Mouse (Mus musculus) neural tube, embryonic 12.5 days (tissue): ENCODE data around the gene Rnf113a2. TPM values are rescaled to one million over a fixed set of nuclear protein-coding genes. Genes with fewer than 3 reads are reported as not detected.

Experiments
- ATAC-seq: fragments of 200-750 bp; cut with Nextera tagmentation; 2 replicates; pipeline ENCODE4 v1.8.0; 2017; ENCODE audit warnings: low read depth, mild to moderate bottlenecking, moderate TSS enrichment, moderate library complexity; ENCODE audit not compliant: low FRiP score
- H3K27ac ChIP-seq: fragments of 300-500 bp; sonication (generic); 2 replicates; pipeline ENCODE4 v1.5.1; 2016
- H3K27me3 ChIP-seq: fragments of 300-500 bp; sonication (generic); replicated peaks from 2 replicates; pipeline ENCODE4 v1.6.1; 2016; ENCODE audit warnings: mild to moderate bottlenecking
- H3K36me3 ChIP-seq: fragments of 300-500 bp; sonication (generic); 2 replicates; pipeline ENCODE4 v1.6.1; 2016; ENCODE audit warnings: mild to moderate bottlenecking
- H3K4me1 ChIP-seq: fragments of 300-500 bp; sonication (generic); 2 replicates; pipeline ENCODE4 v1.6.1; 2016
- H3K4me2 ChIP-seq: fragments of 300-500 bp; sonication (generic); replicated peaks from 2 replicates; pipeline ENCODE4 v1.6.1; 2016; ENCODE audit warnings: mild to moderate bottlenecking
- H3K4me3 ChIP-seq: fragments of 300-500 bp; sonication (generic); 2 replicates; pipeline ENCODE4 v1.5.1; 2016
- H3K9ac ChIP-seq: fragments of 300-500 bp; sonication (generic); 2 replicates; pipeline ENCODE4 v1.6.1; 2016; ENCODE audit warnings: mild to moderate bottlenecking
- H3K9me3 ChIP-seq: fragments of 300-500 bp; sonication (generic); 2 replicates; pipeline ENCODE4 v1.6.1; 2016; ENCODE audit warnings: mild to moderate bottlenecking
- WGBS: fragments of 180-500 bp; shearing (Covaris S2); methylation state at CpG from one replicate; pipeline ENCODE4 v1.1.7; 2016; 5-methylcytosine and 5-hydroxymethylcytosine counted together
- polyA plus RNA-seq: library from polyadenylated mRNA; unstranded; fragments of >200 nt; fragmentation: Nextera tagmentation; extraction: Ambion mirVana; gene quantifications from 2 replicates; pipeline ENCODE4 v1.2.1, GENCODE M21; 2016

Rnf113a2 gene
- polyA plus RNA-seq, 1 experiment from 2014 or later: 28.2 TPM

- Histone ChIP-seq H3K9ac (no peak overlapping the region), H3K36me3 (no peaks in the 10 kb centered on the region), H3K9me3 (no peaks in the 10 kb centered on the region), H3K4me3 (no peak overlapping the region), H3K4me1 (no peaks in the 10 kb centered on the region), H3K27me3 (no peaks in the 10 kb centered on the region), H3K4me2 (no peak overlapping the region), H3K27ac (no peak overlapping the region)
- no peak for ATAC-seq
Observed at GRCm38 (mm10) chr12:84397685-84398084, 19.3 kb upstream of the Rnf113a2 start.

DNA sequence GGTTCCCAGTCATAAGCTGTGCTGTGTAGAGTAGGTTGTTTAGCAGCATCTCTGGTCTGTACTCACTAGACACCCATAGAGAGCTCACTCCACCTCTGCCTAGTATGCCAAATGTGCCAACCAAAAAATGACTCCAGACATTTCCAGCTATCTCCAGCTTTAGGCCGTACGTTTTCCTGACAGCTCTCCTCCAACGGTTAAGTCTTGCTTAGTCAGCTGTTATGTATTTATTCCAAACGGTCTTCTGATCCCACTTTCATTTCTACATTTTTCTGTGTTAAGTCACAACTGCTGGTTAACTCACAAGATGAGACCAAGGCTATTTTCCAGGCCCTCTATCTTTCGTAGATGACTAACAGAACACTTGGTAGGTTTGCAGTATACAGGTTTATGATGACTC lies 18.4 kb upstream of the Rnf113a2 start:
- no peak overlapping the region for H3K4me3 ChIP-seq
- no peak overlapping the region for H3K9ac ChIP-seq
- H3K27ac ChIP-seq: no peak overlapping the region
- no peaks in the 10 kb centered on the region for H3K9me3 ChIP-seq
- no peaks in the 10 kb centered on the region for H3K36me3 ChIP-seq
- H3K4me1 ChIP-seq: no peaks in the 10 kb centered on the region
- 85% methylated on average over 5 of the region's 5 CpGs for WGBS
- H3K4me2 ChIP-seq: no peak overlapping the region
- H3K27me3 ChIP-seq: no peaks in the 10 kb centered on the region
- ATAC-seq: no peak

GRCm38 (mm10) chr12:84399135-84399534 lies 17.9 kb upstream of the Rnf113a2 start:
- Histone ChIP-seq H3K36me3 (no peaks in the 10 kb centered on the region), H3K27ac (no peak overlapping the region), H3K9me3 (no peaks in the 10 kb centered on the region), H3K4me1 (no peaks in the 10 kb centered on the region), H3K9ac (no peak overlapping the region), H3K27me3 (no peaks in the 10 kb centered on the region), H3K4me2 (no peak overlapping the region), H3K4me3 (no peak overlapping the region)
- 81% methylated on average over 9 of the region's 9 CpGs for WGBS
- no peak for ATAC-seq

DNA sequence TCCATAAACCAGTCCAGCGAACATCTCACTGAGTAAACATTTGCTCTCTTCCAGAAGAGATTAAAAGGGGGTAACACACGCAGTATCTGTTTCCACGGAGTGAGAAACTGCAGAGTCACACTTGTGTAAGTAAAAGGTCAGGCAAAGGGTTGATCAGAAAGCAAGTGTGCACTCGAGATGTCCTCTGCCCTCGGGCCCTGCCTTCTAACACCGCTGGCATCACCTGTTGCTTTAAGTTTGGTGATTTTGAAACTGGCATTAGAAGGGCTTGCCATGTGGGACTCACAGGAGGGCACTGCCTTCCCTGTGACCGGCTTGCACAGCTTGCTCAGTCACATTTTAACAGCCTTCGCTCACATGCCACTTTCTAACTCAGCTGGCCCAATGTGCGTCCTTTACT lies 17.3 kb upstream of the Rnf113a2 start:
- H3K36me3 ChIP-seq: no peaks in the 10 kb centered on the region
- no peaks in the 10 kb centered on the region for H3K9me3 ChIP-seq
- H3K27me3 ChIP-seq: no peaks in the 10 kb centered on the region
- H3K4me2 ChIP-seq: no peak overlapping the region
- WGBS: 82% methylated on average over 9 of the region's 9 CpGs
- H3K27ac ChIP-seq: no peak overlapping the region
- H3K9ac ChIP-seq: no peak overlapping the region
- no peak overlapping the region for H3K4me3 ChIP-seq
- ATAC-seq: no peak
- no peaks in the 10 kb centered on the region for H3K4me1 ChIP-seq

- no peak overlapping the region for H3K9ac ChIP-seq
Observed at GRCm38 (mm10) chr12:84400068-84400467, 16.9 kb upstream of the Rnf113a2 start.

GRCm38 (mm10) chr12:84400653-84401052 lies 16.3 kb upstream of the Rnf113a2 start:
- Histone ChIP-seq H3K4me3 (no peak overlapping the region), H3K27ac (no peak overlapping the region), H3K4me1 (no peaks in the 10 kb centered on the region), H3K36me3 (no peaks in the 10 kb centered on the region), H3K9me3 (no peaks in the 10 kb centered on the region), H3K27me3 (no peaks in the 10 kb centered on the region), H3K9ac (no peak overlapping the region), H3K4me2 (no peak overlapping the region)
- WGBS: 72% methylated on average over 3 of the region's 3 CpGs
- ATAC-seq: no peak

More at GRCm38 (mm10) chr12:84400068-84400467, 16.9 kb upstream of the Rnf113a2 start:
- Histone ChIP-seq H3K36me3 (no peaks in the 10 kb centered on the region), H3K4me3 (no peak overlapping the region), H3K27me3 (no peaks in the 10 kb centered on the region), H3K9me3 (no peaks in the 10 kb centered on the region), H3K4me2 (no peak overlapping the region), H3K4me1 (no peaks in the 10 kb centered on the region), H3K27ac (no peak overlapping the region)
- 85% methylated on average over 3 of the region's 3 CpGs for WGBS
- ATAC-seq: no peak

GRCm38 (mm10) chr12:84402923-84403322 lies 14.1 kb upstream of the Rnf113a2 start:
- Histone ChIP-seq H3K4me1 (peaks cover 3% of the 10 kb centered on the region), H3K27me3 (no peaks in the 10 kb centered on the region), H3K9ac (no peak overlapping the region), H3K4me2 (no peak overlapping the region), H3K27ac (no peak overlapping the region), H3K9me3 (no peaks in the 10 kb centered on the region), H3K4me3 (no peak overlapping the region), H3K36me3 (no peaks in the 10 kb centered on the region)
- 80% methylated on average over 9 of the region's 9 CpGs for WGBS
- no peak for ATAC-seq

DNA sequence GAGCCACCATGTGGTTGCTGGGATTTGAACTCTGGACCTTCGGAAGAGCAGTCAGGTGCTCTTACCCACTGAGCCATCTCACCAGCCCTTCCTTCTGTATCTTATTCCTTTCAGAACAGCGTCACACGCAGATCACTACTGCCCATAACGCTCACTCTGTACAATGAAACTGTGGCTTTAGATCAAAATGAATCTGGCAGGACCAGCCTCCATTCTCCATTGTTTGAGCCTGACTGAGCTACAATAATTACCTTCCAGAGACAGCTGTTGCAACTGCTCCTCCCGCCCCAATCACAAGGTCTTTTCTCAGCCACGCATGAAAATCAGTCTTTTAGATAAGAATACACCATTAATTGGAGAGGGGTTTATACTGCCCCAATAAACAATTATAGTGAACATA lies 12.5 kb upstream of the Rnf113a2 start:
- H3K27ac ChIP-seq: no peak overlapping the region
- H3K27me3 ChIP-seq: no peaks in the 10 kb centered on the region
- no peak overlapping the region for H3K4me2 ChIP-seq
- ATAC-seq: no peak
- no peaks in the 10 kb centered on the region for H3K36me3 ChIP-seq
- no peak overlapping the region for H3K9ac ChIP-seq
- no peaks in the 10 kb centered on the region for H3K9me3 ChIP-seq
- peaks cover 7% of the 10 kb centered on the region for H3K4me1 ChIP-seq
- 74% methylated on average over 6 of the region's 6 CpGs for WGBS
- no peak overlapping the region for H3K4me3 ChIP-seq

GRCm38 (mm10) chr12:84407259-84407658 lies 9.7 kb upstream of the Rnf113a2 start:
- Histone ChIP-seq H3K4me3 (no peak overlapping the region), H3K27ac (no peak overlapping the region), H3K4me2 (no peak overlapping the region), H3K4me1 (peaks cover 7% of the 10 kb centered on the region), H3K9me3 (no peaks in the 10 kb centered on the region), H3K27me3 (no peaks in the 10 kb centered on the region), H3K9ac (no peak overlapping the region), H3K36me3 (no peaks in the 10 kb centered on the region)
- WGBS: 64% methylated on average over 4 of the region's 4 CpGs
- ATAC-seq: no peak

DNA sequence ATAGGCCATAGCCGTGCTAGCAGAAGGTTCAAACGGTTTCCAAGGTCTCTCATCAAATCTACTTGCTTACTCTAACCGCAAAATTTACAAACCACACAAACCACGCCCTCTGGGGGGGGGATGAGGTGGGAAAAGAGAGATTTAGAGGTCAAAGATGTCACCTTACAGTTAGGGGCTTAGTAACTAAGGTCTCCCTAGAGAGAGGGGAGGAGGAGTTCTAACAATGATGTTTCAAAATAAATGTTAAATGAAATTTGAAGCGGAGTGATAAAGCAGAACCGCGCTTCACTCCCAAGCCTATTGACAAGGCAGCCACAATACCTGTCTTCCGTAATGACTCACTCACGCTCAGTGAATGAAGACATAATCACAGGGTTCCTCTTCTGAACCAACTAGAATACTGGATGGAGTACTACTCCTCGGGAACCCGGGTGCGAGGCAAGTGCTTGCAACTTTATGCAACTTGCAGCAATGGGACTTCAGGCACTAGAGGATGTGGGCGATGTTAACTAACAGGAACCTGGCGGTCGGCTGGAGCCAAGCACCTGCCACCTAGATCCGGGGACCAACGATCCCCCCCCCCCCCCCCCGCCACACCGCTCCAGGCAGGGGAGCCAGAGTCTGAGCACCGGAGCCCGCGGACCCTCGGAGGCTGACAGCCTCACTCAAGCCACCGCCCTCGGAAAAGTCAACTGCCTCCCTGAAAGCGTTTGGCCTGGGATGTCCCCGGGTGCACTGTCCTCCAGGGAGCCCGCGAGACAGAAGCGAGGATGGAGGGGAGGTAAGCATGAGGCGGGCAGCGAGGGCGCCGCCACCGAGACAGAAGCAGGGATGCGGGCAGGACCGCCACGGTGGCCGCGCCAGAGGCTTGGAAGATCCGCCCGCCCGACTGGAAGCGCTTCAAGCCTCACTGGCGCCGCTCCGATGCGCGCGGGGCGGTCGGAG lies 8.8 kb upstream of the Rnf113a2 start:
- Histone ChIP-seq H3K36me3 (no peaks in the 10 kb centered on the region), H3K9ac (peak overlapping the region; percentile 65), H3K27ac (peak overlapping the region; percentile 11), H3K27me3 (no peaks in the 10 kb centered on the region), H3K4me1 (peaks cover 7% of the 10 kb centered on the region), H3K9me3 (no peaks in the 10 kb centered on the region), H3K4me2 (peak overlapping the region; percentile 88), H3K4me3 (peak overlapping the region; percentile 60)
- peak; percentile 67 for ATAC-seq
- 2% methylated on average over 46 of the region's 52 CpGs for WGBS

- Histone ChIP-seq H3K36me3 (no peaks in the 10 kb centered on the region), H3K27me3 (no peaks in the 10 kb centered on the region), H3K4me1 (peaks cover 7% of the 10 kb centered on the region), H3K4me3 (peak within 1 kb of the TSS; percentile 60), H3K9ac (peak within 1 kb of the TSS; percentile 65), H3K27ac (peak within 1 kb of the TSS; percentile 11; the same call in 1 of the 2 replicates), H3K9me3 (no peaks in the 10 kb centered on the region), H3K4me2 (peak within 1 kb of the TSS; percentile 88)
- WGBS: 1% methylated on average over 62 of the region's 63 CpGs
- peak; percentile 93 for ATAC-seq
Observed at GRCm38 (mm10) chr12:84408819-84409507, 8.0 kb upstream of the Rnf113a2 start, which contains the start of the genes Entpd5 and Bbof1. Gene Entpd5, minus strand, starts transcription at chr12:84409029. Gene Bbof1, plus strand, starts transcription at chr12:84409071.

DNA sequence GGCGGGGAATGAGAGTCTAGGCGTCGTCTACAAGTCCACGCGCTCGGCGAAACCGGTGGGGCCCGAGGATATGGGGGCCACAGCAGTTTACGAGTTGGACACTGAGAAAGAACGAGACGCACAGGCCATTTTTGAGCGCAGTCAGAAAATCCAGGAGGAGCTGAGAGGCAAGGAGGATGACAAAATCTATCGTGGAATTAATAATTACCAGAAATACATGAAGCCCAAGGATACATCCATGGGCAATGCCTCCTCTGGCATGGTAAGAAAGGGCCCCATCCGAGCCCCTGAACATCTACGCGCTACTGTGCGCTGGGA lies 568 bp downstream of the Rnf113a2 start:
- Histone ChIP-seq H3K27ac (no peak overlapping the region; the same call in 1 of the 2 replicates), H3K9ac (peak overlapping the region; percentile 61), H3K27me3 (no peaks in the 10 kb centered on the region), H3K36me3 (no peaks in the 10 kb centered on the region), H3K4me3 (peak overlapping the region; percentile 55), H3K4me1 (0 out of 2 replicates have a peak, but pooled peaks cover 3% of the 10 kb centered on the region), H3K9me3 (no peaks in the 10 kb centered on the region), H3K4me2 (peak overlapping the region; percentile 77)
- 38% methylated on average over 18 of the region's 18 CpGs for WGBS
- ATAC-seq: peak; percentile 44; the same call in 1 of the 2 replicates
